Mouse (Mus musculus): ENCODE measurements around the gene Hdac11.
"Not testable (repeated sequence)": the region's sequence is repeated elsewhere in the genome, so short reads cannot be mapped to it uniquely, and the experiment has no call there.

The Hdac11 gene

GRCm38 (mm10) chr6:91202571-91202970, 46.1 kb downstream of the Hdac11 start:
- DNase-seq (ENCODE audit: low spot score in 2 of 2), result no peak

DNA sequence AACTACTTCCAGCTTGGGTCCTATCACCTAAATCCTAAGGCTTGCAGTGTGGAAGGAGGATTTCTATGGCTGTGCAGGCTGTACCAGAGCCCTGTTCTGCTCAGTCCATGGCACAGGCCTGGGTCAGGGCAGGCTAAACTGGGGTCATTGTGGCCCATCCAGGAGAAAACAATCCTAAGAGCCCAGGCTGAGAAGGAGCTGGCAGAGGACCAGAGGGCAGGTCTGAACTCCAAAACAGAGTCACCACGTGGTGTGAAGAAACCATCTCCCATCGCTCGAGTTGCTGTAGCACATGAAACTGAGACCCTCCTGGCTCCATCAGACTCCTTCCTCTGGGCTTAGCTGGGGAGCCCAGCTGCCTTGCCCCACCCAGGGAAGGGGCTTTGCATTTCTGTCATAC, 48.9 kb downstream of the Hdac11 start:
- no peak for DNase-seq (ENCODE audit: low spot score in 2 of 2)

GRCm38 (mm10) chr6:91205791-91206190, 49.3 kb downstream of the Hdac11 start:
- DNase-seq (ENCODE audit: low spot score in 2 of 2), result no peak

DNA sequence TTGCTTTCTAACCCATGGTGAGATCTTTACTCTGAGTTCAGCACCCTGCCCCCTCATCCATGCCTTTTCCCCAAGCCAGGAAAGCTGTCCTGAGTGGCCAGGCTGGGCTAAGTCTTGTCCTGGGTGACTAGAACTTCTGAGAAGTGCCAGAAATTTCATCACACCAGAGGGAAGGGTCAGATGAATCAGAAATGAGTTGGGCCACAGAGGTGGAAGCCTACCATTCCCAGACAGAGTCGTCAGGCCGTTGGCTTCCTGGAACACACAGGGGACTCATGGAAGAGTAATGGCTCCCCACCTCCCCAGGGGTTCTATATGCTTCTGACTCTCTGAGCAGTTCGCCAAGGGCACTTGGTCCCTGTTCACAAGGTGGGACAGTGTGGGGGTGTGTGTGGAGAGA, 51.0 kb downstream of the Hdac11 start:
- no peak for DNase-seq (ENCODE audit: low spot score in 2 of 2)

GRCm38 (mm10) chr6:91209780-91210179, 53.3 kb downstream of the Hdac11 start:
- DNase-seq (ENCODE audit: low spot score in 2 of 2), result no peak

DNA sequence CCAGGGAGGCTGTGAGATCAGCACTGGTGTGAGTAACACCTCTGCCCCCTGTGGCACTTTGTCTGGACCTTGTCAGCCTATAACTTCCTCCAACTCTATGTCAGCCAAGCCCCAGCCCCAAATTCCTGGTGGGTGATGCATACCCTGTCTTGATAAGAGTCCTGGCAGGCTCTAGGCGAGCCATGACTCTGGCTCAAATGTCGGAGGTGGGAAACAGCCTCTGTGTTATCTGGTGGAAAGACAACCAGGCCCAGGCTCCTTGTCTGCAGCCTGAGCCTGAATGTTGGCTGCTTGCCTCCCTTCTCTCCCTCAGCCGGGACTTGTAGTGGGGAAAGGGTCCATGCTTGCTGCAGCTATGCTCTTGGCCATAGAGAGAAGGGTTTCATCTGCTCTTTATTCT, 54.4 kb downstream of the Hdac11 start:
- DNase-seq (ENCODE audit: low spot score in 2 of 2), result no peak

DNA sequence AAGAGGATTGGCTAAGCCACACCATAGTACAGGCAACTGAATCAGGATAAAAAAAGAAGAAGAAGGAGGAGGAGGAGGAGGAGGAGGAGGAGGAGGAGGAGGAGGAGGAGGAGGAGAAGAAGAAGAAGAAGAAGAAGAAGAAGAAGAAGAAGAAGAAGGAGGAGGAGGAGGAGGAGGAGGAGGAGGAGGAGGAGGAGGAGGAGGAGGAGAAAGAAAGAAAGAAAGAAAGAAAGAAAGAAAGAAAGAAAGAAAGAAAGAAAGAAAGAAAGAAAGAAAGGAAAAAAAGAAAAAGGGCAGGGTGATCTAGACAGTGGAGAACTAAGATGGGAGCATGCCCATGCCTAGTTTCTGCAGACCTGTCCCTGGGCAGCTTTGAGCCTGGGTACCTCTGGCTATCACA, 55.7 kb downstream of the Hdac11 start, which contains the start of gene Fbln2:
Fbln2 (plus strand) TSS at position 301 of the 400 bp plus-strand sequence.
- DNase-seq (ENCODE audit: low spot score in 2 of 2), result not testable (repeated sequence)

DNA sequence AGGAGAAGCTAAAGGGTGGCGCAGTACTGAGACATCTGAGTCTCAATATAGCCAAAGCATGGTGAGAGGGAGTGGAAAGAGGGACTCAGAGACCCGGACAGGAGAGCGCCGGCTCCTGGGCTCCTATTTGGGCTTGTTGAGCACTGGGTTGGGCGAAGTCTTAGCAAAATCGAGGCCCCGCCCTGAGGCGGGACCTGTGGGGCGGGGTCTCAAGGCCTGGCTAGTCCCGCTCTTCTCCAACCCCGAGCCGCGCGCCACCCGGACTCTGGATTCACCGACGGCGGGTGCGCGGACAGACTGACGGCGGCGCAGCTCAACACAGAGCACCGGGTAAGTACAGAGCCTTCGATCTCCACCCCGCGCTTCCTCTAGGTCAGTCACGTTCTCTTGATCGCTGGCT, 56.1 kb downstream of the Hdac11 start:
- peak in 1 of 2 experiments; percentile 49 for DNase-seq (ENCODE audit: low spot score in 2 of 2)

GRCm38 (mm10) chr6:91213287-91214218, 57.1 kb downstream of the Hdac11 start:
- DNase-seq (ENCODE audit: low spot score in 2 of 2), result no peak

DNA sequence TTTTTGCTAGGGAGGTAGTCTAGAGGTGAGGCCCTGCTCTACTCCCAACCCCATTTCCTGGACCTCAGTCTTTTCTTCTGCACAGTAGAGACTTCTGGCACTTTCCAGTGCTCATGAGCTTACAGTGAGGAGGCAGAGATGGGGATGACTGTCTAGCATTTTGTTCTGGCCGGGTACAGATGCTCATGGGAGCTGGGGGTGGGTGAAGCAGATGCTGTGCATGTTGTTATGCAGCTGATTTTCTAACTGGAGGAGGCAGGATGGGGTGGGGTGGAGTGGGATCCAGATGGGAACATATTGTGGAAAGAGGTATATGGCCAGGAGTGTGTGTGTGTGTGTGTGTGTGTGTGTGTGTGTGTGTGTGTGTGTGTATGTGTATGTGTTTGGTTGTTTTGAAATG, 59.0 kb downstream of the Hdac11 start:
- no peak for DNase-seq (ENCODE audit: low spot score in 2 of 2)

- DNase-seq (ENCODE audit: low spot score in 2 of 2), result no peak
Observed at GRCm38 (mm10) chr6:91218445-91218844, 62.0 kb downstream of the Hdac11 start.

DNA sequence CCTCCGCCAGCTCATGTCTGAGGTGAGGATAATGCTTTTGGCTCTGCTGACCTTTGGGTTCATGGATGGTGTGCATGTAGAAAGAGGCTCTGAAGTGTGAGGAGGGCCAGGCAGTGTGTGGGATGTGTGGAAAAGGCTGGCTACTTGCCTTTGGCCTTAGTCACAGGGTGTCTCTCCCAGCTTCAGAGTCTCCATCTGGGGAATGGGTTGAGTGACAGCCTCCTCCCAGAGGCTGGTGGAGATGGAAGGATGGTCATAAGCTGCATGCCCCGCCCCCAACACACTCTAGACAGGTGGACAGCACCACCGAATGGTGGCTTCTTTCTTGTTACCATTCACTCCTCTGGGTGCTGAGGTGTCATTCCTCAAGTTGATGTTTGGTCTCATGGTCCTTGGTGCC, 62.4 kb downstream of the Hdac11 start:
- DNase-seq (ENCODE audit: low spot score in 2 of 2), result no peak

GRCm38 (mm10) chr6:91220062-91220461, 63.6 kb downstream of the Hdac11 start:
- DNase-seq (ENCODE audit: low spot score in 2 of 2), result no peak

GRCm38 (mm10) chr6:91221094-91221493, 64.6 kb downstream of the Hdac11 start:
- DNase-seq (ENCODE audit: low spot score in 2 of 2), result no peak

DNA sequence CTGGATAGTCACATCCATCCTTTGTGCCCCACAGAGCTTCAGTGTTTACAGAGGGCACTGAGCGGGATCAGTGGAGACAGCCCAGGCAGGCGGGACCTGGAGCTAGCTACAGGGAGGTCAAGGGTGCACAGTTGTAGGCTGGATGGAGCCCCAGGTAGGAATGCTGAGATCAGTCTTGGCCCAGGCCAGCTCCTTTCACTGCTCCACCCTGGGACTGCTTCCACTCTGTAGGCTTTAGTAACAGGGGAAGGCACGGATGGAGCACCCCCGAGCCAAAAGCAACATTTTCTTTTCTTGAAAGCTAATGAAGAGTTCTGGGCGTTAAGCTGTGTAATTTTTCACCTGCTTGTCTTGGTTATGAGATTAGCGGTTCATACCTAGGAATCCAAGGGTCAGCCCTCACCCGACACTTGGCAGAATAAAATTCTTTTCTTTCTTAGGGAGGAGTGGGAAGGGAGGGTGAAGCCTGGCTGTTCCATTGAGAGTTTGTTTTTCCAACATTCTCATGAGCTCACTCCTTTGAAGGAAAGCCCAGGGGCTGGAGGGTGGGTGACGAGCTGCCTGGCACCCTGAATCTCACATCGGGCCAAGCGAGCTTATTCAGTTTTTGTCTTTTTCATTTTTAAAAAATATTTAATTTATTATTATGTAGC, 66.4 kb downstream of the Hdac11 start:
- no peak for DNase-seq (ENCODE audit: low spot score in 2 of 2)

Data from frontal cortex, postnatal 10 days (tissue).